Mouse (Mus musculus) lung, postnatal 14 days (tissue): ENCODE measurements around the gene Nudt17.
"Not testable (repeated sequence)": the region's sequence is repeated elsewhere in the genome, so short reads cannot be mapped to it uniquely, and the experiment has no call there.

ENCODE experiments used
- DNase-seq: peaks from one replicate; pipeline ENCODE4 v3.0.0; 2021

Gene Nudt17

GRCm38 (mm10) chr3:96700376-96700775 is 8.0 kb downstream of the Nudt17 start:
- DNase-seq, result peak; percentile 50

GRCm38 (mm10) chr3:96698993-96699690 is 9.2 kb downstream of the Nudt17 start:
- DNase-seq, result no peak

- peak; percentile 91 for DNase-seq
These were observed 11.3 kb downstream of the Nudt17 start for GRCm38 (mm10) chr3:96696766-96697732.

GRCm38 (mm10) chr3:96696198-96696765 is 12.1 kb downstream of the Nudt17 start, which contains the start of gene Pias3:
Pias3 (plus strand) TSS chr3:96696384.
- DNase-seq, result peak; percentile 87

- DNase-seq, result no peak
These were observed 14.8 kb downstream of the Nudt17 start for GRCm38 (mm10) chr3:96693579-96693978.

GRCm38 (mm10) chr3:96692506-96692905 is 15.9 kb downstream of the Nudt17 start:
- DNase-seq, result peak; percentile 46

- no peak for DNase-seq
These were observed 18.1 kb downstream of the Nudt17 start for GRCm38 (mm10) chr3:96690298-96690697.

- DNase-seq, result no peak
These were observed 19.5 kb downstream of the Nudt17 start for GRCm38 (mm10) chr3:96688854-96689253.

GRCm38 (mm10) chr3:96686057-96686456 is 22.3 kb downstream of the Nudt17 start:
- not testable (repeated sequence) for DNase-seq

GRCm38 (mm10) chr3:96684822-96685156 is 23.6 kb downstream of the Nudt17 start:
- no peak for DNase-seq

- no peak for DNase-seq
These were observed 24.1 kb downstream of the Nudt17 start for GRCm38 (mm10) chr3:96684151-96684821.

GRCm38 (mm10) chr3:96683496-96683895 is 24.9 kb downstream of the Nudt17 start:
- no peak for DNase-seq

- DNase-seq, result no peak
These were observed 27.9 kb downstream of the Nudt17 start for GRCm38 (mm10) chr3:96680269-96680956.

GRCm38 (mm10) chr3:96679159-96679674 is 29.1 kb downstream of the Nudt17 start:
- no peak for DNase-seq

GRCm38 (mm10) chr3:96678456-96678855 is 29.9 kb downstream of the Nudt17 start:
- no peak for DNase-seq

GRCm38 (mm10) chr3:96675690-96676089 is 32.7 kb downstream of the Nudt17 start:
- no peak for DNase-seq

- no peak for DNase-seq
These were observed 33.2 kb downstream of the Nudt17 start for GRCm38 (mm10) chr3:96675171-96675570.

GRCm38 (mm10) chr3:96674442-96674841 is 33.9 kb downstream of the Nudt17 start:
- no peak for DNase-seq

- no peak for DNase-seq
These were observed 34.8 kb downstream of the Nudt17 start for GRCm38 (mm10) chr3:96673514-96673913.

GRCm38 (mm10) chr3:96671519-96671918 is 36.8 kb downstream of the Nudt17 start:
- DNase-seq, result no peak

GRCm38 (mm10) chr3:96669727-96670468 is 38.5 kb downstream of the Nudt17 start, which contains the start of gene Ankrd35:
Ankrd35 (plus strand) TSS chr3:96670131.
- peak; percentile 79 for DNase-seq
